Mouse (Mus musculus) kidney, embryonic 16.5 days (tissue): ENCODE results near the gene Vmn2r12. TPM values are rescaled to one million over a fixed set of nuclear protein-coding genes. Genes with fewer than 3 reads are reported as not detected.
"Not testable (repeated sequence)": the region's sequence is repeated elsewhere in the genome, so short reads cannot be mapped to it uniquely, and the experiment has no call there.

Experiments used
- ATAC-seq: fragments of 200-750 bp; cut with Nextera tagmentation; 2 replicates; pipeline ENCODE4 v1.8.0; 2017; ENCODE audit warnings: moderate TSS enrichment; ENCODE audit not compliant: low FRiP score, low TSS enrichment
- H3K27ac ChIP-seq: fragments of 300-500 bp; sonication (generic); 2 replicates; pipeline ENCODE4 v1.5.1; 2014; ENCODE audit warnings: low read length
- H3K27me3 ChIP-seq: fragments of 300-500 bp; sonication (generic); 2 replicates; pipeline ENCODE4 v1.6.1; 2014; ENCODE audit warnings: low read length, control low read depth, mixed read lengths; ENCODE audit not compliant: insufficient read depth
- H3K36me3 ChIP-seq: fragments of 300-500 bp; sonication (generic); 2 replicates; pipeline ENCODE4 v1.6.1; 2014; ENCODE audit warnings: low read length, control low read depth, mixed read lengths; ENCODE audit not compliant: insufficient read depth
- H3K4me1 ChIP-seq: fragments of 300-500 bp; sonication (generic); 2 replicates; pipeline ENCODE4 v1.6.1; 2014; ENCODE audit warnings: low read length, control low read depth, mixed read lengths; ENCODE audit not compliant: insufficient read depth
- H3K4me2 ChIP-seq: fragments of 300-500 bp; sonication (generic); replicated peaks from 2 replicates; pipeline ENCODE4 v1.6.1; 2014; ENCODE audit warnings: low read depth, low read length
- H3K4me3 ChIP-seq: fragments of 300-500 bp; sonication (generic); 2 replicates; pipeline ENCODE4 v1.5.1; 2014; ENCODE audit warnings: mild to moderate bottlenecking, low read length
- H3K9ac ChIP-seq: fragments of 300-500 bp; sonication (generic); replicated peaks from 2 replicates; pipeline ENCODE4 v1.6.1; 2014; ENCODE audit warnings: low read length
- H3K9me3 ChIP-seq: fragments of 300-500 bp; sonication (generic); 2 replicates; pipeline ENCODE4 v1.6.1; 2016; ENCODE audit warnings: low read length, control low read depth
- WGBS: fragments of 180-500 bp; shearing (Covaris S2); extraction: QIAGEN DNeasy Blood & Tissue Kit; methylation state at CpG from one replicate; pipeline ENCODE4 v1.1.7; 2014; 5-methylcytosine and 5-hydroxymethylcytosine counted together
- polyA plus RNA-seq: library from polyadenylated mRNA; unstranded; fragments of >200 nt; fragmentation: Nextera tagmentation; extraction: Ambion mirVana; gene quantifications from 2 replicates; pipeline ENCODE4 v1.2.1, GENCODE M21; 2015

Vmn2r12 gene
- polyA plus RNA-seq: not detected in 2 replicates

DNA sequence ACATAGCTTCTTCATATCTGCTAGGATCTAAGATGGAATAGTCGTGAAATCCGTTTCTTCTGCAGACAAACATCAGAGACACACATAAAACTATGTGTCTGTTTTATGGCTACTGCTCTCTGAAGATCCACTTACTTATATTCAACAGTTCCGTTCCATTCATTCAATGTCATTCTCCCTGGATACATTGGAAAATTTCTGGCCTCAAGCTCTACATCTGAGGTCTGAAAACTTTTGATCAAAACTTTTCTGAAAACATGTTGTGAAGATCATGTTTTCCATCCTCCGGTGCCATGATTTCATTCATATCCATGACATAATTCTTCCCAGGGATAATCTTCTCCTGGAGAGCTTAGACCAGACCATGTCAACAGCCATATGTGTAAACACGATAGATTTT lies at the start of gene Vmn2r12:
TSS of gene Vmn2r12 (minus strand) at position 101 of the 400 bp plus-strand sequence.
- not testable (repeated sequence) for H3K9ac ChIP-seq, H3K4me3 ChIP-seq, H3K4me1 ChIP-seq, H3K36me3 ChIP-seq, H3K27me3 ChIP-seq, H3K4me2 ChIP-seq, ATAC-seq, H3K27ac ChIP-seq, H3K9me3 ChIP-seq
- WGBS: 85% methylated on average over 5 of the region's 5 CpGs

- 0 out of 2 replicates have a peak, but pooled peaks cover 4% of the 10 kb centered on the region for H3K9me3 ChIP-seq
- ATAC-seq: no peak
- H3K27ac ChIP-seq: no peak overlapping the region
- 71% methylated on average over 2 of the region's 2 CpGs for WGBS
- H3K4me1 ChIP-seq: no peaks in the 10 kb centered on the region
- no peak overlapping the region for H3K4me2 ChIP-seq
- no peaks in the 10 kb centered on the region for H3K27me3 ChIP-seq
- no peaks in the 10 kb centered on the region for H3K36me3 ChIP-seq
- H3K9ac ChIP-seq: no peak overlapping the region
- H3K4me3 ChIP-seq: no peak overlapping the region
Measured at GRCm38 (mm10) chr5:109139546-109139945, 41.8 kb upstream of the Vmn2r12 start.

- Histone ChIP-seq H3K27me3 (no peaks in the 10 kb centered on the region), H3K9ac (no peak overlapping the region), H3K4me3 (no peak overlapping the region), H3K36me3 (no peaks in the 10 kb centered on the region), H3K27ac (no peak overlapping the region), H3K9me3 (0 out of 2 replicates have a peak, but pooled peaks cover 4% of the 10 kb centered on the region), H3K4me1 (no peaks in the 10 kb centered on the region), H3K4me2 (no peak overlapping the region)
- WGBS: 78% methylated on average over 2 of the region's 2 CpGs
- ATAC-seq: no peak
Measured at GRCm38 (mm10) chr5:109136731-109137130, 39.0 kb upstream of the Vmn2r12 start.

- not testable (repeated sequence) for H3K4me3 ChIP-seq, H3K4me2 ChIP-seq, H3K27me3 ChIP-seq, ATAC-seq, H3K27ac ChIP-seq, H3K36me3 ChIP-seq, H3K9ac ChIP-seq, H3K4me1 ChIP-seq, H3K9me3 ChIP-seq
- WGBS: 80% methylated on average over 3 of the region's 3 CpGs
Measured at GRCm38 (mm10) chr5:109096482-109096881, 1.3 kb downstream of the Vmn2r12 start.

- WGBS: 44% methylated on average over 4 of the region's 4 CpGs
- H3K9me3 ChIP-seq: not testable (repeated sequence)
Measured at GRCm38 (mm10) chr5:109072016-109072415, 25.7 kb downstream of the Vmn2r12 start.

GRCm38 (mm10) chr5:109059469-109059868 lies 38.3 kb downstream of the Vmn2r12 start, which contains the start of gene Vmn2r11:
Vmn2r11 (minus strand) TSS chr5:109059569.
- not testable (repeated sequence) for H3K4me1 ChIP-seq, ATAC-seq, H3K4me3 ChIP-seq, H3K4me2 ChIP-seq, H3K36me3 ChIP-seq, H3K9ac ChIP-seq, H3K27me3 ChIP-seq, H3K9me3 ChIP-seq, H3K27ac ChIP-seq
- 88% methylated on average over 3 of the region's 3 CpGs for WGBS

More at GRCm38 (mm10) chr5:109072016-109072415, 25.7 kb downstream of the Vmn2r12 start:
- not testable (repeated sequence) for H3K4me1 ChIP-seq, ATAC-seq, H3K36me3 ChIP-seq, H3K4me2 ChIP-seq, H3K27ac ChIP-seq, H3K27me3 ChIP-seq, H3K9ac ChIP-seq, H3K4me3 ChIP-seq

- Histone ChIP-seq H3K4me2 (no peak overlapping the region), H3K9ac (no peak overlapping the region), H3K27ac (no peak overlapping the region), H3K4me3 (no peak overlapping the region), H3K36me3 (no peaks in the 10 kb centered on the region), H3K9me3 (no peaks in the 10 kb centered on the region), H3K4me1 (no peaks in the 10 kb centered on the region), H3K27me3 (no peaks in the 10 kb centered on the region)
- no peak for ATAC-seq
- WGBS: 82% methylated on average over 1 of the region's 1 CpGs
Measured at GRCm38 (mm10) chr5:109055286-109055685, 42.5 kb downstream of the Vmn2r12 start.

Other genes starting within 250 kb of the Vmn2r12 start
- not detected in 2 replicates for gene Vmn2r9, start 245.3 kb downstream of the Vmn2r12 start, polyA plus RNA-seq
- not detected in 2 replicates for gene Vmn2r10, start 91.4 kb downstream of the Vmn2r12 start, polyA plus RNA-seq
- gene Vmn2r11, start 38.4 kb downstream of the Vmn2r12 start, polyA plus RNA-seq: not detected in 2 replicates
- gene Vmn2r13, start 94.2 kb upstream of the Vmn2r12 start, polyA plus RNA-seq: not detected in 2 replicates
- not detected in 2 replicates for gene Vmn2r14, start 126.8 kb upstream of the Vmn2r12 start, polyA plus RNA-seq
- not detected in 2 replicates for gene Vmn2r15, start 199.7 kb upstream of the Vmn2r12 start, polyA plus RNA-seq
- gene Vmn2r16, start 232.2 kb upstream of the Vmn2r12 start, polyA plus RNA-seq: not detected in 2 replicates